Mouse (Mus musculus) erythroblast, adult 5-6 weeks (primary cell): Measurements from ENCODE around the gene Fibp. TPM values are rescaled to one million over a fixed set of nuclear protein-coding genes. Genes with fewer than 3 reads are reported as not detected.

Experiments used
- ATAC-seq: replicated peaks from 2 replicates; pipeline ENCODE4 v1.8.0; 2016; ENCODE audit warnings: moderate number of reproducible peaks, mild to moderate bottlenecking, moderate TSS enrichment, inconsistent platforms; ENCODE audit not compliant: poor library complexity, low FRiP score, severe bottlenecking
- total RNA-seq, 2 experiments: library from RNA; stranded (forward) in 1 of 2; stranded (reverse) in 1 of 2; fragments of 150-400 nt in 1 of 2; fragments of 200-764, 138-1000 nt in 1 of 2; gene quantifications; 2 replicates each; pipeline versions ENCODE4 v1.2.3 to v1.2.4; 2015 to 2017; ENCODE audit warnings: low replicate concordance in 2 of 2

The Fibp gene
- 13.2 and 15.2 TPM in 2 replicates for total RNA-seq (2015; ENCODE audit: low replicate concordance)
- 17.6 and 19.0 TPM in 2 replicates for total RNA-seq (2017; ENCODE audit: low replicate concordance)

- ATAC-seq = peak; percentile 77
These were observed at the start of gene Fibp for GRCm38 (mm10) chr19:5460465-5460911. Fibp (plus strand) TSS chr19:5460615.

- no peak for ATAC-seq
These were observed 49.8 kb upstream of the Fibp start for GRCm38 (mm10) chr19:5410641-5411040.

- ATAC-seq = no peak
These were observed 48.5 kb upstream of the Fibp start for GRCm38 (mm10) chr19:5411961-5412360.

GRCm38 (mm10) chr19:5413840-5414239, 46.6 kb upstream of the Fibp start:
- ATAC-seq = no peak

GRCm38 (mm10) chr19:5414534-5414957, 45.9 kb upstream of the Fibp start:
- ATAC-seq = no peak

- no peak for ATAC-seq
These were observed 41.5 kb upstream of the Fibp start for GRCm38 (mm10) chr19:5418750-5419466.

- ATAC-seq = no peak
These were observed 40.8 kb upstream of the Fibp start for GRCm38 (mm10) chr19:5419630-5420029.

GRCm38 (mm10) chr19:5420579-5420978, 39.8 kb upstream of the Fibp start:
- ATAC-seq = no peak

GRCm38 (mm10) chr19:5421784-5422183, 38.6 kb upstream of the Fibp start:
- ATAC-seq = no peak

GRCm38 (mm10) chr19:5422267-5422666, 38.1 kb upstream of the Fibp start:
- ATAC-seq = no peak

- ATAC-seq = no peak
These were observed 37.4 kb upstream of the Fibp start for GRCm38 (mm10) chr19:5422895-5423443.

- no peak for ATAC-seq
These were observed 36.9 kb upstream of the Fibp start for GRCm38 (mm10) chr19:5423561-5423960.

GRCm38 (mm10) chr19:5424092-5424781, 36.2 kb upstream of the Fibp start:
- ATAC-seq = 0 out of 2 replicates have a peak, but pooled peaks have one; percentile 5

- peak; percentile 78 for ATAC-seq
These were observed 35.4 kb upstream of the Fibp start, which contains the start of the genes Drap1 and AI837181 for GRCm38 (mm10) chr19:5424782-5425741. Drap1 (minus strand) TSS chr19:5424979. AI837181 (plus strand) TSS chr19:5425144.

- no peak; the same call in 1 of the 2 replicates for ATAC-seq
These were observed 34.4 kb upstream of the Fibp start for GRCm38 (mm10) chr19:5425906-5426565.

GRCm38 (mm10) chr19:5426640-5427290, 33.6 kb upstream of the Fibp start:
- ATAC-seq = no peak

GRCm38 (mm10) chr19:5428083-5428482, 32.3 kb upstream of the Fibp start:
- no peak for ATAC-seq

GRCm38 (mm10) chr19:5429219-5429618, 31.2 kb upstream of the Fibp start:
- no peak for ATAC-seq
